23 mouse cellular contexts compared by ENCODE assay signal in the genomic region with DNA sequence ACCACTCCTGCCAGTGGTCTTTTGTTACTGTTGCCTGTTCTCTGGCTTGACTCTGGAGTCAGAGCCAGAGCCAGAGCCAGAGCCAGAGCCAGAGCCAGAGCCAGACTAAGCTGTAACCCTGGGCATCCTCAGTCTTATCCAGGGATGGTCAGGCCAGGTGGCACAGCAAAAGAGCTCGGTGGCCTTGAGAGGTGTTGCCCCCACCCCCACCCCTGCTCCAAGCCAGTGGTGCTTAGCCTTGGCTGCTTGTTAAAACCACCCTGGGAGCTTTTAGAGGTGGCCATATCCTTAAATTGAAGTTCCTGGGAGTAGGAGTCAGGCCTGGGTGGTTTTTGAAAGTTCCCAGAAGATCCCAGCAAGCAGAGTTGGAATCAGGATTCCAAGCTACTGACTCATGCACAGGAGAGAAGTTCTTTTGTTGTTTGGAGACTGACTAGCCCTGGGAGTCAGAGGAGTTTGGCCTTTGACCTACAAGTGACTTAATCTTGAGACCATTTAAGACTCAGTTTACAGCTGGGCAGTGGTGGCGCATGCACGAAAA. TPM values are rescaled to one million over a fixed set of nuclear protein-coding genes. Genes with fewer than 3 reads are reported as not detected.
DNase-seq lines count a peak whose midpoint lies in the region; ATAC-seq and TF ChIP-seq lines count a peak whose summit lies in the region.
"Had no signal": no experiment of that assay in that cellular context is flagged by ENCODE, and none has a peak within 500 bp of the region (broad histone marks: within the 10 kb centered on the region; RNA-seq: fewer than 3 reads in every experiment).

No protein-coding gene starts in this region.

- H3K9ac ChIP-seq in heart, embryonic 13.5 days = no peak overlapping the region
- H3K9ac ChIP-seq in midbrain, postnatal 0 days (replicated peaks; ENCODE audit: low read length, poor library complexity, severe bottlenecking) = no peak overlapping the region
- no peak overlapping the region for H3K9ac ChIP-seq in midbrain, embryonic 11.5 days (ENCODE audit: low read length)
- H3K9ac ChIP-seq: forebrain, embryonic 13.5 days; hindbrain, embryonic 13.5 days; intestine, embryonic 15.5 days; neural tube, embryonic 12.5 days had no signal

- no peak for DNase-seq in heart, adult 18-20 months
- DNase-seq in midbrain, postnatal 0 days (ENCODE audit: low spot score) = peak; percentile 31
- DNase-seq in midbrain, embryonic 11.5 days (ENCODE audit: low spot score, missing footprints) = no peak
- peak; percentile 81 for DNase-seq in R1 (ENCODE audit: low read depth, low spot score)
- no peak for DNase-seq in lung, postnatal 14 days
- DNase-seq in gastrocnemius, postnatal 14 days = no peak
- DNase-seq: adrenal gland, postnatal 10 days; cerebellum, postnatal 14 days; gastrocnemius, postnatal 25 days; kidney, adult 9 months; lung, adult 2 months; lung, postnatal 36 days; right cerebral cortex, adult 18-20 months; thymus, postnatal 14 days had no signal

- H3K27me3 ChIP-seq in heart, embryonic 13.5 days (replicated peaks) = no peaks in the 10 kb centered on the region
- H3K27me3 ChIP-seq in midbrain, postnatal 0 days (ENCODE audit: insufficient read depth, low read length) = no peaks in the 10 kb centered on the region
- H3K27me3 ChIP-seq in midbrain, embryonic 11.5 days (ENCODE audit: control insufficient read depth, insufficient read depth, low read length) = no peaks in the 10 kb centered on the region
- H3K27me3 ChIP-seq: forebrain, embryonic 13.5 days; hindbrain, embryonic 13.5 days; intestine, embryonic 15.5 days; neural tube, embryonic 12.5 days had no signal

- 53% methylated on average over 3 of the region's 3 CpGs for WGBS in heart, embryonic 13.5 days
- 46% methylated on average over 3 of the region's 3 CpGs for WGBS in midbrain, postnatal 0 days
- 60% methylated on average over 3 of the region's 3 CpGs for WGBS in midbrain, embryonic 11.5 days

- no peak for ATAC-seq in heart, embryonic 13.5 days (ENCODE audit: extremely low read depth, insufficient number of reproducible peaks, low FRiP score, low TSS enrichment)
- ATAC-seq in midbrain, postnatal 0 days (ENCODE audit: low FRiP score) = no peak
- ATAC-seq in midbrain, embryonic 11.5 days (ENCODE audit: low FRiP score) = no peak
- ATAC-seq in activated CD4-positive, CD25-positive, alpha-beta regulatory T cell, adult 4 months = no peak
- ATAC-seq: forebrain, embryonic 13.5 days; intestine, embryonic 15.5 days had no signal

- no peak for TF ChIP-seq CTCF in midbrain, postnatal 0 days (IDR thresholded peaks at IDR 0.05)

- H3K4me2 ChIP-seq in heart, embryonic 13.5 days = no peak overlapping the region
- no peak overlapping the region for H3K4me2 ChIP-seq in midbrain, postnatal 0 days (ENCODE audit: low read depth, low read length, poor library complexity, severe bottlenecking)
- H3K4me2 ChIP-seq in midbrain, embryonic 11.5 days = no peak overlapping the region
- H3K4me2 ChIP-seq: forebrain, embryonic 13.5 days; hindbrain, embryonic 13.5 days; intestine, embryonic 15.5 days; liver, embryonic 11.5 days; neural tube, embryonic 12.5 days had no signal

- H3K36me3 ChIP-seq in heart, embryonic 13.5 days = no peaks in the 10 kb centered on the region
- no peaks in the 10 kb centered on the region for H3K36me3 ChIP-seq in midbrain, postnatal 0 days (ENCODE audit: insufficient read depth, low read length)
- no peaks in the 10 kb centered on the region for H3K36me3 ChIP-seq in midbrain, embryonic 11.5 days (ENCODE audit: control insufficient read depth, insufficient read depth, low read length)
- H3K36me3 ChIP-seq: G1E; hindbrain, embryonic 13.5 days; intestine, embryonic 15.5 days; neural tube, embryonic 12.5 days had no signal

- no peaks in the 10 kb centered on the region for H3K9me3 ChIP-seq in heart, embryonic 13.5 days
- no peaks in the 10 kb centered on the region for H3K9me3 ChIP-seq in midbrain, postnatal 0 days (ENCODE audit: low read length)
- no peaks in the 10 kb centered on the region for H3K9me3 ChIP-seq in midbrain, embryonic 11.5 days (ENCODE audit: control insufficient read depth, low read length)
- H3K9me3 ChIP-seq: forebrain, embryonic 13.5 days; G1E; hindbrain, embryonic 13.5 days; intestine, embryonic 15.5 days; neural tube, embryonic 12.5 days had no signal

- H3K4me3 ChIP-seq in heart, embryonic 13.5 days = no peak overlapping the region
- no peak overlapping the region for H3K4me3 ChIP-seq in midbrain, postnatal 0 days (ENCODE audit: low read depth, low read length)
- no peak overlapping the region for H3K4me3 ChIP-seq in midbrain, embryonic 11.5 days (ENCODE audit: low read depth, low read length)
- H3K4me3 ChIP-seq: forebrain, embryonic 13.5 days; hindbrain, embryonic 13.5 days; intestine, embryonic 15.5 days; left cerebral cortex, adult 2 months; neural tube, embryonic 12.5 days had no signal

- H3K4me1 ChIP-seq in heart, embryonic 13.5 days = peaks cover 24% of the 10 kb centered on the region
- H3K4me1 ChIP-seq in midbrain, postnatal 0 days (ENCODE audit: insufficient read depth, low read length) = no peaks in the 10 kb centered on the region
- H3K4me1 ChIP-seq in midbrain, embryonic 11.5 days (ENCODE audit: control insufficient read depth, insufficient read depth, low read length) = no peaks in the 10 kb centered on the region
- H3K4me1 ChIP-seq: intestine, embryonic 15.5 days; neural tube, embryonic 12.5 days had no signal

- peak overlapping the region; percentile 45; the same call in 1 of the 2 replicates for H3K27ac ChIP-seq in heart, embryonic 13.5 days (replicated peaks)
- no peak overlapping the region for H3K27ac ChIP-seq in midbrain, postnatal 0 days (ENCODE audit: low read depth, low read length)
- H3K27ac ChIP-seq in midbrain, embryonic 11.5 days (ENCODE audit: low read depth, low read length) = no peak overlapping the region
- H3K27ac ChIP-seq: forebrain, embryonic 13.5 days; hindbrain, embryonic 13.5 days; intestine, embryonic 15.5 days; left cerebral cortex, adult 2 months; neural tube, embryonic 12.5 days had no signal

- intact Hi-C loops in gastrocnemius, postnatal 14 days (cut with DNase I; ENCODE audit: low total_unique reads) = no loop called here

RNA-seq across cellular contexts. Expression of a gene that starts 31.8 kb away (rescaled TPM):
- 39.5 and 40.4 TPM in 2 replicates for polyA plus RNA-seq in heart, embryonic 13.5 days (2015; fragmentation: Nextera tagmentation; extraction: Ambion mirVana)
- total RNA-seq in heart, adult 18-20 months (2021) = 10 to 100 TPM; 23.8 to 31.7 TPM
- 17.1 and 18.0 TPM in 2 replicates for total RNA-seq in midbrain, postnatal 0 days (2014; rRNA removed)
- 6.2 and 7.4 TPM in 2 replicates for polyA plus RNA-seq in midbrain, postnatal 0 days (2015; fragmentation: Nextera tagmentation; extraction: Ambion mirVana)
- 17.4 and 19.9 TPM in 2 replicates for polyA plus RNA-seq in midbrain, embryonic 11.5 days (2014; fragmentation: Nextera tagmentation; extraction: Ambion mirVana)
- 10 to 100 TPM; 31.8 to 34.3 TPM for polyA plus RNA-seq in activated CD4-positive, CD25-positive, alpha-beta regulatory T cell, adult 4 months (2017; shearing (Covaris generic))
- 10 to 100 TPM; 18.3 to 22.5 TPM for total RNA-seq in gastrocnemius, postnatal 14 days (2021)

Comparison
In these comparisons a context has a peak if more than half of its experiments do, and no peak if none do; other contexts are left out.
1. DNase-seq: peak in midbrain, postnatal 0 days (single experiment) and R1 (single experiment); none in heart, adult 18-20 months (0 of 2), midbrain, embryonic 11.5 days (single experiment), lung, postnatal 14 days (single experiment) and gastrocnemius, postnatal 14 days (single experiment).